Mouse (Mus musculus): Measurements from ENCODE around the gene Carnmt1. TPM values are rescaled to one million over a fixed set of nuclear protein-coding genes. Genes with fewer than 3 reads are reported as not detected.
"Not testable (repeated sequence)": the region's sequence is repeated elsewhere in the genome, so short reads cannot be mapped to it uniquely, and the experiment has no call there.

The Carnmt1 gene
- polyA plus RNA-seq, 1 experiment from 2014 or later = 28.0 TPM

DNA sequence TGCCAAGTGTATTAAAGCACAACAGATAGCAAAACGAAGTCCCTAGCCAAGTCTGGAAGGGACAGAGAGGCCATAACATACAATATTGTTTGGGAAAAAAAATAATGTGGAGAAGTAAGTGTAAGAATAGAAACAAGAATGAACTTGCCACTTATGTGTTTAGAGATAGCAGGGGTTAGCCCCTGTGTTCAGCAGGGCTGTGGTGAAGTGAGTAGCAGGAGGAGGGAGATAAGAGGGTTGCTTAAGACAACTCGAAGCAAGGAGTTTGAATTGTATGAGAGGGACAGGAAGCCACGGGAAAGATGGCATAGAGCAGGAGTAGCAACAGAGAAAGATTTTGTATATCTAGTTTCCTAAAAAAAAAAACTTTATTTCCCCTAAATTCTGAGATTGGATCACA lies 21.6 kb downstream of the Carnmt1 start:
- no peak for ATAC-seq (ENCODE audit: borderline replicate concordance, extremely low read depth, low FRiP score, low TSS enrichment)
- WGBS = 62% methylated on average over 3 of the region's 3 CpGs
- Histone ChIP-seq H3K27me3 (no peaks in the 10 kb centered on the region), H3K36me3 (peaks cover 12% of the 10 kb centered on the region), H3K4me2 (no peak overlapping the region), H3K4me1 (no peaks in the 10 kb centered on the region), H3K27ac (no peak overlapping the region), H3K9me3 (no peaks in the 10 kb centered on the region), H3K4me3 (no peak overlapping the region), H3K9ac (no peak overlapping the region)

DNA sequence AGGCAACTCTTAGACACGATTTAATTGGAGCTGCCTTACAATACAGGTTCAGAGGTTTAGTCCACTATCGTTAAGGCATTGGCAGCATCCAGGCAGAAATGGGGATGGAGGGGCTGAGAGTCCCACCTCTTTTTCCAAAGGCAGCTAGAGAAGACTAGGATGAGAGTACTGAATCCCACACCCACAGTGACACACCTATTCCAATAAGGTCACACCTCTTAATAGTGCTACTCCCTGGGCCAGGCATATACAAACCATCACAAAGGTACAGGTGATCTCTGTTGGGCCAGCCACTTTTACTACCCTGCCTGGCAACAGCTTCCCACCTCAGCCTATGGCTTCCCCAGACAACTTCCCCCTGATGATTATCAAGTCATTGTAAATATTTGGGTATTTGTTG lies 22.2 kb downstream of the Carnmt1 start:
- Histone ChIP-seq H3K27ac (no peak overlapping the region), H3K4me2 (no peak overlapping the region), H3K4me1 (no peaks in the 10 kb centered on the region), H3K4me3 (no peak overlapping the region), H3K9me3 (no peaks in the 10 kb centered on the region), H3K9ac (no peak overlapping the region), H3K27me3 (no peaks in the 10 kb centered on the region), H3K36me3 (peaks cover 12% of the 10 kb centered on the region)
- no peak for ATAC-seq (ENCODE audit: borderline replicate concordance, extremely low read depth, low FRiP score, low TSS enrichment)
- 84% methylated on average over 2 of the region's 2 CpGs for WGBS

- H3K27me3 ChIP-seq = no peaks in the 10 kb centered on the region
- H3K27ac ChIP-seq = no peak overlapping the region
- no peak overlapping the region for H3K9ac ChIP-seq
- peaks cover 12% of the 10 kb centered on the region for H3K36me3 ChIP-seq
- H3K9me3 ChIP-seq = no peaks in the 10 kb centered on the region
- 92% methylated on average over 3 of the region's 3 CpGs for WGBS
- no peak overlapping the region for H3K4me3 ChIP-seq
- ATAC-seq (ENCODE audit: borderline replicate concordance, extremely low read depth, low FRiP score, low TSS enrichment) = no peak
- no peaks in the 10 kb centered on the region for H3K4me1 ChIP-seq
- H3K4me2 ChIP-seq = no peak overlapping the region
These were observed 24.6 kb downstream of the Carnmt1 start for GRCm38 (mm10) chr19:18695116-18695515.

- Histone ChIP-seq H3K4me3 (no peak overlapping the region), H3K27ac (no peak overlapping the region), H3K4me2 (no peak overlapping the region), H3K9me3 (no peaks in the 10 kb centered on the region), H3K36me3 (peaks cover 12% of the 10 kb centered on the region), H3K9ac (no peak overlapping the region), H3K27me3 (no peaks in the 10 kb centered on the region), H3K4me1 (no peaks in the 10 kb centered on the region)
- 45% methylated on average over 1 of the region's 1 CpGs for WGBS
- ATAC-seq (ENCODE audit: borderline replicate concordance, extremely low read depth, low FRiP score, low TSS enrichment) = no peak
These were observed 25.0 kb downstream of the Carnmt1 start for GRCm38 (mm10) chr19:18695552-18695951.

DNA sequence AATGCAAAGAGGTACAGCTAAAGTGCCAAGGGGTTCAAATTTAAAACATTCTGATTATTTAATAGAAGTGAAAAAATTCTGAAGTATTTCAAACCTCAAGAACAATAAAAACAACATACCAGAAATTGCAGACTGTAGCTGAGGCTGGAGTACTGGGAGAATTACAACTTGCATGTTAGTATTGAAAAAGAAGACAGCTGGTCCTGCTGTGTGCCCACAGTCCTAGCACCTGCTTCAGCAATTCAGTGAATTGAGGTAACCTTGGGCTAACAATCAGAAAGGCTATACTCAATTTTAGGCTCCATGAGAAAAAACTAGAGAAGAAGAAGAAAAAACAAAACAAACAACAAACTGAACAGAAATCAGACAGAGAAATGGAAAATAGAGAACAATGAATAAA lies 37.5 kb downstream of the Carnmt1 start:
- Histone ChIP-seq H3K27me3 (no peaks in the 10 kb centered on the region), H3K4me1 (peaks cover 9% of the 10 kb centered on the region; the same call in 1 of the 2 replicates), H3K4me2 (no peak overlapping the region), H3K36me3 (no peaks in the 10 kb centered on the region), H3K9ac (no peak overlapping the region), H3K9me3 (no peaks in the 10 kb centered on the region), H3K27ac (no peak overlapping the region), H3K4me3 (no peak overlapping the region)
- ATAC-seq (ENCODE audit: borderline replicate concordance, extremely low read depth, low FRiP score, low TSS enrichment) = no peak

DNA sequence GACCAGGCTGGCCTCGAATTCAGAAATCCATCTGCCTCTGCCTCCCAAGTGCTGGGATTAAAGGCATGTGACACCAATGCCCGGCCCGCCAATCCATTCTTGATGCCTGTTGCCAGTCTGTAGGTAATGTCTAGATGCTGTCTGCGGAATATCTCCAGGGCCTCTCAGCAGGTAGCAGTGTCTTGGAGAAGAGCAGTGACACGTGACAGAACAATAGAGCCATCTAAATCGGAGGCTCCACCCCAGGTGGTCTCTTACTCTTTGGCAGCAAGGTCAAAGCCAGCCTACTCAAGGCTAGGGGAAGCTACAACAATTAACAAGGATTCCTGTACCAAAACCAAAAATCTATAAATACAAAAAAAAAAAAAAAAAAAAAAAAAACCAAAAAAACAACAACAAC lies 40.3 kb downstream of the Carnmt1 start:
- H3K4me3 ChIP-seq = no peak overlapping the region
- no peak overlapping the region for H3K27ac ChIP-seq
- no peaks in the 10 kb centered on the region for H3K36me3 ChIP-seq
- H3K9ac ChIP-seq = no peak overlapping the region
- 86% methylated on average over 6 of the region's 6 CpGs for WGBS
- peaks cover 29% of the 10 kb centered on the region for H3K4me1 ChIP-seq
- no peaks in the 10 kb centered on the region for H3K27me3 ChIP-seq
- no peak for ATAC-seq (ENCODE audit: borderline replicate concordance, extremely low read depth, low FRiP score, low TSS enrichment)
- no peak overlapping the region for H3K4me2 ChIP-seq
- no peaks in the 10 kb centered on the region for H3K9me3 ChIP-seq

- WGBS = 74% methylated on average over 9 of the region's 9 CpGs
- ATAC-seq (ENCODE audit: borderline replicate concordance, extremely low read depth, low FRiP score, low TSS enrichment) = no peak
These were observed 41.0 kb downstream of the Carnmt1 start for GRCm38 (mm10) chr19:18711589-18711988.

GRCm38 (mm10) chr19:18712153-18712865 lies 41.7 kb downstream of the Carnmt1 start:
- Histone ChIP-seq H3K4me2 (peak overlapping the region; percentile 73), H3K4me1 (peaks cover 34% of the 10 kb centered on the region), H3K27me3 (no peaks in the 10 kb centered on the region), H3K9ac (peak overlapping the region; percentile 62), H3K4me3 (peak overlapping the region; percentile 96), H3K27ac (peak overlapping the region; percentile 98), H3K36me3 (no peaks in the 10 kb centered on the region), H3K9me3 (no peaks in the 10 kb centered on the region)
- no peak for ATAC-seq (ENCODE audit: borderline replicate concordance, extremely low read depth, low FRiP score, low TSS enrichment)
- 55% methylated on average over 16 of the region's 16 CpGs for WGBS

More at GRCm38 (mm10) chr19:18711589-18711988, 41.0 kb downstream of the Carnmt1 start:
- H3K27ac ChIP-seq = no peak overlapping the region
- no peaks in the 10 kb centered on the region for H3K27me3 ChIP-seq
- no peak overlapping the region for H3K4me3 ChIP-seq
- no peaks in the 10 kb centered on the region for H3K9me3 ChIP-seq
- no peaks in the 10 kb centered on the region for H3K36me3 ChIP-seq
- H3K9ac ChIP-seq = no peak overlapping the region
- no peak overlapping the region for H3K4me2 ChIP-seq
- H3K4me1 ChIP-seq = peaks cover 31% of the 10 kb centered on the region

- Histone ChIP-seq H3K36me3 (peaks cover 3% of the 10 kb centered on the region; the same call in 1 of the 2 replicates), H3K9me3 (no peaks in the 10 kb centered on the region), H3K4me3 (peak within 1 kb of the TSS; percentile 96), H3K9ac (peak within 1 kb of the TSS; percentile 91), H3K27ac (peak within 1 kb of the TSS; percentile 98), H3K4me1 (peaks cover 34% of the 10 kb centered on the region), H3K4me2 (peak within 1 kb of the TSS; percentile 73), H3K27me3 (no peaks in the 10 kb centered on the region)
- ATAC-seq (ENCODE audit: borderline replicate concordance, extremely low read depth, low FRiP score, low TSS enrichment) = peak; percentile 97
- WGBS = under 1% methylated on average over 49 of the region's 49 CpGs
These were observed 42.3 kb downstream of the Carnmt1 start, which contains the start of gene D030056L22Rik for GRCm38 (mm10) chr19:18712866-18713300. TSS of gene D030056L22Rik (plus strand) at chr19:18713193.

DNA sequence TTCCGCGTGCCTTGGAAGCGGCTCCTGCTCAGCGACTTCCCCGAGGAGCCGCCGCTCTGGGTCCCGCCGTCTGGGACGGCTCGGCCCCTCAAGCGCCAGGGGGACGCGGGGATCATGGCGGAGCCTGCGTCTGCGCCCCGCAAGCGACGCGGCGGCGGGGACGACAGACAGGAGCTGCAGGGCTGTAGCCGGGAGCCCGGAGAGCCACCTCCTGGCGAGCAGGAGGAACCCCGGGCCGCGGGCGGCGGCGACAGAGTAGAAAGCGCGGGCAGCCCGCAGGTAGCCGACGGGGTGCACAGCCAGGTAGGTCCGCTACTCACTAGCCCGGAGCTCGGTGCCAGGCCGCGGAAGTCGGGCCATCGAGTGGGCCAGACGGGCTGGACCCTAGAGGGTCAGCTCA lies 42.8 kb downstream of the Carnmt1 start:
- peak overlapping the region; percentile 96 for H3K4me3 ChIP-seq
- H3K9me3 ChIP-seq, H3K36me3 ChIP-seq, H3K27me3 ChIP-seq: not testable (repeated sequence)
- peak overlapping the region; percentile 98 for H3K27ac ChIP-seq
- H3K4me1 ChIP-seq = peaks cover 34% of the 10 kb centered on the region
- H3K9ac ChIP-seq = peak overlapping the region; percentile 91
- H3K4me2 ChIP-seq = peak overlapping the region; percentile 73
- under 1% methylated on average over 39 of the region's 46 CpGs for WGBS
- peak; percentile 77 for ATAC-seq (ENCODE audit: borderline replicate concordance, extremely low read depth, low FRiP score, low TSS enrichment)

- no peaks in the 10 kb centered on the region for H3K27me3 ChIP-seq
- ATAC-seq (ENCODE audit: borderline replicate concordance, extremely low read depth, low FRiP score, low TSS enrichment) = no peak
- H3K36me3 ChIP-seq = peaks cover 9% of the 10 kb centered on the region
- no peak overlapping the region for H3K4me3 ChIP-seq
- no peak overlapping the region for H3K9ac ChIP-seq
- H3K27ac ChIP-seq = no peak overlapping the region
- no peak overlapping the region for H3K4me2 ChIP-seq
- peaks cover 34% of the 10 kb centered on the region for H3K4me1 ChIP-seq
- 28% methylated on average over 1 of the region's 1 CpGs for WGBS
- no peaks in the 10 kb centered on the region for H3K9me3 ChIP-seq
These were observed 45.8 kb downstream of the Carnmt1 start for GRCm38 (mm10) chr19:18716374-18716773.

- WGBS = 75% methylated on average over 3 of the region's 3 CpGs
- no peaks in the 10 kb centered on the region for H3K9me3 ChIP-seq
- no peak overlapping the region for H3K4me3 ChIP-seq
- no peak overlapping the region for H3K4me2 ChIP-seq
- H3K4me1 ChIP-seq = peaks cover 11% of the 10 kb centered on the region; the same call in 1 of the 2 replicates
- no peak overlapping the region for H3K9ac ChIP-seq
- H3K27me3 ChIP-seq = no peaks in the 10 kb centered on the region
- H3K27ac ChIP-seq = no peak overlapping the region
- H3K36me3 ChIP-seq = peaks cover 9% of the 10 kb centered on the region
- ATAC-seq (ENCODE audit: borderline replicate concordance, extremely low read depth, low FRiP score, low TSS enrichment) = no peak
These were observed 49.8 kb downstream of the Carnmt1 start for GRCm38 (mm10) chr19:18720337-18720736.
